Mouse (Mus musculus) activated CD4-positive, CD25-positive, alpha-beta regulatory T cell, adult 4 months (primary cell): ENCODE data around the gene Nfib. TPM values are rescaled to one million over a fixed set of nuclear protein-coding genes. Genes with fewer than 3 reads are reported as not detected.

Source experiments
- ATAC-seq: one replicate; pipeline ENCODE4 v1.8.0; 2017
- polyA plus RNA-seq, 2 experiments: library from polyadenylated mRNA; unstranded; fragments of 100-300 nt; shearing (Covaris generic); gene quantifications; one replicate each; pipeline ENCODE4 v1.2.1; 2017

Gene Nfib
- polyA plus RNA-seq, 2 experiments from 2014 or later = 0.09 to 1.1 TPM

DNA sequence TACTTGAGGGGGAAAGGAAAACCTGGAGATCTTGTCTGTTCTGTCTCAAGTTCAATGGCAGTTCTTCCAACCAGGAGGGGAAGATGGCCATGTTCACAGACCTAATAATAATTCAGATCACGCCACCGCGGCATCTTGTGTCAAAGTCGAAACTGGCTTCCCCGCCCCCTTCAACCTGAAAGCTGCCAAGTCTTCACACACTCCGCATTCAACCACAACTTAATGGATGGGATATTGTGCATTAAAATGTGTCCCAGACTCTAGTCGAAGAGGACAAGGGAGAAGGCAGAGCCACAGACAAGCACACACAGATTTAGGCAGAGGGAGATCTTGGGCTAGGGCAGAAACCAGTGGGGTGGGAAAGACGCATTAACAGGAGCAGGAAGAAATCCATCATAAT lies 194.0 kb downstream of the Nfib start:
- no peak for ATAC-seq

DNA sequence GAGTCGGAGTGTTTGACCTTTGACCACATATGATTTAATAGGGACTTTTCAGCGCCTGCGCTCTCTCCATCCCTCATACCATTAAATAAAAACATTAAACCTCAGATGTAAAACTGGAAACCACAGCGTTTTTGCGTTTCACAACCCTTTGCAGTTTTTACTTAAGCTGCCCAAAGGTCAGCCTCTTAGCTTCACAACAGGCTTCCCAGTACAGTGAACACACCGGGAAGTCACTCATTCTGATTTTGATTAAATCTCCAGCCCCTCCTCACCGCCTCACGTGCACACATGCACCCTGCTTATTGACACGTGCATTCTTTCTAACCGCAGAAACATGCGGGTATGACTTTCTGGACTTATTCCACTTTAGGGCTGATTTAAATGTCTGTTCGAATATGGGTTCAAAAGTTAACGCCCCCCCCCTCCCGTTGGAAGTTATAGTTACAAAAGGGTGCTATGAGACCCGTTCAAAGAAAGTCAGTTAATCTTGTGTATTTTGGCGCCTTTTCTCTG lies 194.5 kb downstream of the Nfib start:
- no peak for ATAC-seq

DNA sequence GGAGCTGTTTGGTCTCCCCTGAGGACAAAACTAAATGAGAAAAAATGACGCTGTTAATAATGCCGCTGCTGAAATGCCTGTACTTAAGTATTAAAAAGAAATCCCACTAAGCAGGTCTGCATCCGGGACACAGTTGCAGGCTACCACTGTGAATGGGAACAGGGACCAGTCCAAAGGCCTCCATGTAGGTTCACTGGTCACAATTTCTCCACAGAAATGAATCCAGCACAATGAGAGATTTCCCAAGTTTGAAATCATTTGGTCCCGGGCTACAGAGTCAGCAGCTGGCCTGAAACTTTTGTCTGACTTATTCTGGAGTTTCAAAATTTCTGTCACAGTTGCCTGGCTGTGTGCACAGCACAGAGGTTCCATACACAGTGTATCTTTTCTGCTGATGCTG lies 195.8 kb downstream of the Nfib start:
- ATAC-seq = no peak

DNA sequence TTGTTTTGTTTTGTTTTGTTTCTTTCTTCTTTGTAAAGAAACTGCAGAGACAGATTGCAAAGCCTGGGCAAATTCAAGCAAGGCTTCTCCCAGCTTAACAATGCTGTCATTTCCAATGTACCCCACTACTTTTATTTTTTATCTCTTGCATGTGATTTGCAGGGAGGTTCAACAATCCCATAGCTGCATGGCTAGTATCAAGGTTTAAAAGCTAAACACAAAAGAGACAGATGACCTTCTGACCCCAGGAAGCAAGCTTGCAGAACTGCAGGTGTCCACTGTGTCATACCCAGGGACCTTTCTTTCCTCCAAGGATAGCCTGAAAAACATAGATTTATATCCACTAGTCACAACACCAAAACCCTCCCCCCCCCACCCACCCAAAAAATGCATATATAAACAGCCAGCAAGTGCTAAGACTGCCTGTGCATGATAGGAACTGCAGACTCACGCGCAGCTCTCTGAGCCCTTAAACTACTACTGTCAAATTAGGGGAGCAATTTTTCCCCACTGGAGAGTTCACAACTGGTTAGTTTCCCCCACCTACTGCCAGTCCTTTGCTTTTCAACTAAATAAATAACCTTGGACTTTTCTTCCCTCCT lies 196.3 kb downstream of the Nfib start:
- no peak for ATAC-seq

DNA sequence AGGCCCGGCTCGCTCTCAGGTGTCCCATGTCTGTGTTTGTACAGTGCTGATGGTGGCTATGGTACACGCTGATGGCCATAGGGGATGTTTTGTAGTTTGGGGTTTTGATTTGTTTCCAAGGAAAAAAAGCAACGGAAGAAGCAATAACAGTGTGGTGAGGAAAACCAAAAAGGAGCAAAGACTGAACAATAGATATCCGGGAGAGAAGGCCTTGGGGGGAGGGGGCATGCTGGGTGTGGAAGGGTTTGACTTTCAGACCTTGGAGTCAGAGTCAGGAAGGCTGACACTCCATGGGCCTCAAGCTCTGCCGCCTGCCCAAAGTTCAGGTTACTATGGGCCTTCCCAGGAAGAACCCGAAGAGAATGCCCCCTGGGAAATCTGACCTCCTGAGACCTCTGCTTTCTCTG lies 197.3 kb downstream of the Nfib start:
- no peak for ATAC-seq

DNA sequence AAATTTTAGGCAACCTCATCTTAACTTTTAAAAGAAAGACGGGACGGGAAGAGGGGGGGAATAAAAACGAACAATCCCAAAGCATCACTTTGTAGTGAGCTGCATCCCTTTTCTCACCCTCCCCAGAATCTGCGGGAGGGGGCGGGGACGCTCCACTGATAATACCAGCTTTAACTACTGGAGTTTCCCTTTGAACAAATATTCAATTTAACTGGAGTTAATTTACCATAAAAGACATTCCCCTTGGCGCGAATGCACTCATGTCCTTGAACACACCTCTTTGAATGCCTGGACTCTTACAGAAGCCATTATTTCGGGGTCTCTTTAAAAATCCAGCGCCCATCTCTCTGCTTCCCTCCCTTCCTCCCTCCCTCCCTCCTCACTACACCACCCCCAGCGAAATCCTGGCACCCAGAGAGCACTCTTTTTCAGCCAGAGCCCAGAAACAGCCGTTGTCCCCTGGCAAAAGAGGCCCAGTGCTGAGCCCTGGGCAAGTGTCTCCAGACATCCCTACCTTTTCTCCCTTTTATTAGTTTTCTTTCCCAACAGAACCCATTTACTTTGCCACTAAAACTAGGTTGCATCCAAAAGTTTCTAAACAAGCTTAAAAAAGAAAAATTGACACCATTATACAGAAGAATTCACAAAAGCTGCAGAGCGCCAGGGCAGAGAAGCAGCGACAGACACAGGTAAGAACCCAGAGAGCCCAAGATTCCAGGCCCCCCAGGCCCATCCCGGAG lies 197.8 kb downstream of the Nfib start:
- no peak for ATAC-seq

DNA sequence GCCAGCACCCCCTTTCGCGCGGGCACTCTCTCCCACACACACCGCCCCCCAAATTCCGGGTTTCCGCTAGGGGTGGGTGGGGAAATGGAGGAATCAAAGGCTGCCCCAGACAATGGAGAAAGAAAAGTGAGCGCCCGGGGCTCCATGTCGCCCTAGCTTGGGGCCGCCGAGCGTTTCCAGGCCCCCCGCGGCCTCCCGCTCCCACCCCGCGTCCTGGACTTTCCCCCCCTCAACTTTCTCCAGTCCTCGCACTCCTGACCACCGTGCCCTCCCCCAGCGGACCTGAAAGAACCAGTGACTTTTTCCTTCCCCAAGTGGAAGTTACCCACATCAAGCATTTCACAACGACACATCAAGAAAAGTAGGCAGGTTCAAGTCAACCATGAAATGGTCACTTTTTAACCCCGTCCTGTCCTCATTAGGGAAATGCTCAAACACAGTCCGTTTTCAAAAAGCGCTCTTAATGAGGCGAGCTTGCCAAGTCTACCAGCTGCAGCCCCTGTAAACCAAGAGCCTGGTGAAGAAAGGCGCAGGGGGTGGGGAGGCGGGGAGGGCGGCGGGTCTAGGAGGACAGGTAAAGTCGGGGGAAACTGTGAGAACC lies 198.7 kb downstream of the Nfib start:
- ATAC-seq = no peak

DNA sequence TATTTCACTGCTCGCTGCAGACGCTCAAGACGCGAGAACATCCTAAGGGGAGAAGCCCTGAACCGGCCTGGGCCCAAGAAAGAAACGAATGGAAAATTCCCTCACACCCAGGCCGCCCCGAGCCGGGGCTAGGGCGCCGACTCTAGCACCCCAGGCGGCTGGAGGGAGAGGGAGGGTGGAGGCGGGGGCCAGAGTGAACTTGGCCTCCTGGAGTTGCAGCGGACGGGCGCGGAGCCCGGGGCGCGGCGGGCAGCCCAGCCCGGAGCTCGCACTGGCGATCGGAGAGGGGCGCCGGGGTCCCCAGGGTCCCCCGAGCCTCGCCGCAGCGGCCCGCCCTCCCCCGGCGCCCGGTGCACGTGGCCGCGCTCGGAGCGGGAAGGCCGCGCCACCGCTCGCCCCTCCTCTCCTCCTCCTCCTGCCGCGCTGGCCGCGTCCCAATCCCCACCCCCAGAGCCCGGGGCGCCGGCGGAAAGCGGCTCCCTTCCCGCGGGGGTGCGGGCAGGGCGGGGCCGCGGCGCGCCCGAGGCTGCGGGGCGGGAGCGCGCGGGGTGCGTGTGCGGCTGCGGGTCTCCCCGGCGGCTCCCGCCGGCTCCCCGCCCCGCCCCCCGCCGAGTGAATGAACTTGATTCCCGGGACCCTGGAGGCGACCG lies 199.3 kb downstream of the Nfib start:
- no peak for ATAC-seq

DNA sequence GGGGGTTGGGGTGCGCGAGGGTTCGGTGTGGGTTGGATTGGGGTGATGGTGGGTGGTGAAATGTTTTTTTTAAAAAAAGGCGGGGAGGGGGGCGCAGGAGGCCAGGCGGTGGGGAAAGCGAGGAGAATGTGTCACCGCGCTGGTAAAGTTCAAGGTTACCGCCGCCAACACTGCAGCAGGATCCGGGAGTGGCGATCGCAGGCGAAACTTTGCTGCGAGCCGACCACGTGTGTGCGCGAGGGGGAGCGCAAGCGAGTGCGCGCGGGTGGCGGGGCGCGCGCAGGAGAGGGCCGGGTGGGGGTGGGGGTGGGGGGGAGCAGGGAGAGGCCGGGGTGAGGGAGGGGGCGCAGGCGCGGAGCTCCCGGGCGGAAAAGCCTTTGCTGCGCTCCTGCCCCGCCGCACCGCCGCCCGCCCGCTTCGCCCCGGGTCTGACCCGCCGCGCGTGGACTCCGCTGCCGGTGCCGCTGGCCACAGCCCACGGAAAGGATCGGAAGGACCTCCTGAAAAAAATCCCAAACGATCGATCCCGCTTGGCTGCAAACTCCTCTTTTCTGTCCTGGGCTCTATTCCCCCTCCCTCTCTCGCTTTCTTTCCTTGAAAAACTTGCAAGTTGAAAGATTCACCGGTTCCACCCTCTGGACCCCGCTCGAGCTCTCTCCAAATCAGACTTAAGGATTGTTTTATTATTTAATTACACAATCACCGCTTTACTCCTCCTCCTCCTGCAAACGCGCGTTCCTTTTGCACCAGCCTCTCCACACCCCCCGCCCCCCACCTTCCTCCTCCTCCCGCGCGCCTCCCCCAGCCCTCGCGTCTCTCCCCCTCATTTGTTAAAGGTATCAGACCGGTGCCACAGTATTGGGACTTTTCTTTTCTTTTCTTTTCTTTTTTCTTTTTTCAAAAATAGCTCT lies 200.2 kb downstream of the Nfib start:
- no peak for ATAC-seq

DNA sequence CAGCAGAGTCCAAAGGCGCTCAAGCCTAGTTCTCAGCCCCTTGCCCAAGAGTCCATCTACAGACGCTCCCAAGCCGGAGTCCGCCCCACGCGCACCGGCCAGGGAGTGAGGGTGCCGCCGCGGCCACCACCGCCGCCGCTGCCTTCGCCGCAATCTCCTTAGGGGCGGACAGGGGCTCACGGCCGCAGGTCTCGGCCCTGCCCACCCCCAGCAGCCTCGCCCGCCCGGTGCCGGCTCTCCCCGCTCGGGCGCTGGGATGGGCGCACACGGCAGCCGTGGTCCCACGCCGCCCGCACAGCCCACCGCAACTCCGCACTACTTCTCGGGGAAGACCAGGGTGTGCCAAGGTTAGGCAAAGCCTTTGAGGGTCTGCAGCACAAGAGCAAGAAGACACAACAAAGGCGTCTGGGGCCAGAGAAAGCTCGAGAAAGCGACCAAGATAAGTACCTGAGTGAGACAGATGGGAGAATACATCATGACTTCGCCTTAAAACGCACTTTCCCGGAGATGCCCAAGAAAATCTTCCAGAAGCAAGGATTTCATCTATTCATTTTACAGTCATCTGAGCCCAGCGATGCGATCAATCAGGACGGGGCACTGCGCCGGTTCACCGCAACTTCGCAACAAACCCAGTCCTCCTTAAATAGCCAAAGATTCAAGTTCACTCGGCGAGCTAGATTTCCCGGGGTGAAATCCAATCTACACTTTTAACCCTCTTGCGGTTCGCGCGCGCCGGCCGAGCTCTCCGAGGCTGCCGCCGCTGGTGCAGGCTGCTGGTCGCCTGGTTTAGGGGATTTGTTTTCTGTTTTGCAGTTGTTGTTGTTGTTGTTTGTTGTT lies 201.0 kb downstream of the Nfib start:
- ATAC-seq = no peak

DNA sequence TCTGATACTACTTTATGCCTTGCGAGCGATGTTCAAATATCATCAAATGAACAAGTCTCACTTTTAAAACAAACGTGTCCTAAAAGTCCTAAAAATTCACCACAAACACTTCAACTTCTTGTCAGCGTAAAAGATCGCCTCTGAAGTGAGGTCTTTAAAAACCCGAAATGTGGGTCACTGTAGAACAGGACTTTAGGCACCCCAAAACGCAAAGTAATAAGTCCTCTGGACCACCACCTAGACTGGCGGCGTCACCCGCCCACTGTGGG lies 201.6 kb downstream of the Nfib start:
- no peak for ATAC-seq

DNA sequence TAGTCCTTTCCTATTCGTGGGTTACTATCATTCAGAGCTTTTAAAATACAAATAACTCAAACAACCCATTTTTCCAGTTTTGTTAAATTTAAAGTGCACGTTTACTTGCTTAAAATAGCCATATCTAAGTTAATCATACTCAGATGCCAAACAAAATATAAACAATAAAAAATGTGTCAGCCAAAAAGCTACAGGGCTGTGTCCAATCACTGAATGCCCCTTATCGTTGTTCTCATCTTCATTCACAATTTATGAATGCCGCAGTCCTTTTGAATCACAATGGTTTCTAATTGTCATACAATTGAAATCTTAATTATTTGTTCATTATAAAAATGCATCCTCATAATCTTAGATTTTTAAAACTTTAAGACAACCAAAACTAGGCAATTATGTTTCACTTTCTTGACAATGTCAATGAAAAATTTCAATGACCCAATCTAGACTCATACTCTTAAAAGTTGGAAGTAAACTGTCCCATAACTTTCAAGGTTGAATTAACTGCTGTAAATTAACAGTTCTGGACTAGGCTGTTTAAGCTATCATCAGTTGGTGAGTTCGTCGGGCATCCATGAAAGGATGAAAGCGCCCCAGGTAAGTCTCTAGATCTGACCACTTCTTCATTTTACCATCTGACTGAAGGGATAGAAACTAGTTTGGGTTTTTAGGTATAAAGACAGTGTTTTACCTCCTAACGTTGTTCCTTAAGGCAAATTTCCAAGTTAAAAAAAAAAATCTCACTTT lies 202.1 kb downstream of the Nfib start:
- ATAC-seq = no peak

DNA sequence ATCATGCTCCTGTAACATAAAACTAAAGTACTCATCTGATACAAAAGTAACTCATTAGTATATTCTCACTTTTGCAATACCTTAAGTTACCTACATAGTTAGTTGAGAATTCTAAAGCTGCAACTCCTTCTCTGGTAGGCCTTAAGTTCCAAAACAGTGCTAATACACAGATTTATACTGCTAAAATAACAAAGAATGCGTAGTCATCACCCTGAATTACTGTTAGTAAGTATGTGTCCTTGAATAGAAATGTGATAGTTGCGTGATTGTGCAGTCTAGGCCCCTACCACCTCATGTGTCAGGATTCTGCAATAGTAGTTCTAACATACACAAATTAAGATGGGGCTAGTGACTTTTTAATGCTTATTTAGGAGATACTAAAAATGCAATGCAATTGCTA lies 202.9 kb downstream of the Nfib start:
- ATAC-seq = no peak

DNA sequence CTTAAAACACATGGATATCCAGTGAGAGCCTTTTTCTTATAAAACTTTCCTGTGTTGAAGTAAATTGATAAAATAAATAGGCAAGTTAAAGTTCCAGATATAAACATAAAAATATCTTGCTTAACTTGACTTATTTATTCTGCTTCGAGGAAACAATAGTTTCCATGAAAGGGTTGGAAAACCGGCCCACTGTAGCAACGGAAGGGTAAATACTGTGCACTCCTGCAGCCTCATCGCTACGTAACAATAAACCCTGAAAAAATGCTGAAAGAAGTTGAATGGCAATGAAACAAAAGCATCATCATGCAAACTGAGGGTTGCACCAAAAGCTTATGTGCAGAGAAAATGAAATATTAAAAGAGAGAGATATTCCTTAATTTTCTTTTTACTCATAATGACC lies 203.5 kb downstream of the Nfib start:
- ATAC-seq = no peak

DNA sequence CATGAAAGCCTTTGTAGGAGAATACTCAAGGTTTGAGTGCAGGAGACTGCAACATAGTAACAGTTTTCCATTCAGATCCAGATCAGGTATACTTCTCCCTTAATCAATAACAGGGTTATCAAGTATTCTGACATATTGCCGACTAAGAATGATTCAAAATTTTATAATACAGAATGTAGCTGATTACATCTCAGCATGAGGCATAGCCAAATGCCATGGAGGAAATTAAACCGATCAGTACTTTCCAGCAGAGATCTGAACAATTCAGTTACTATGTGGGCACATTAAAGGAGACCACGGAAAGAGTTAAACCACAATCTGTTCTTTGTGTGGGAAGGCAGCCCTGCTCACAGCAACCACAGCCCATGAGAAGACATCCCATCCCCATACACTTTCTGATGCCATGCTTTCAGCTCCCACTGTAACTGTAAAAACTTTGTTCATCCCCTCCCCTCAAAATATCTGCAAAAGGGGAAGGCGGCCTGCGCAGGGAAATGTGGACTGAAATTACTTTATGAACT lies 204.9 kb downstream of the Nfib start:
- ATAC-seq = no peak

DNA sequence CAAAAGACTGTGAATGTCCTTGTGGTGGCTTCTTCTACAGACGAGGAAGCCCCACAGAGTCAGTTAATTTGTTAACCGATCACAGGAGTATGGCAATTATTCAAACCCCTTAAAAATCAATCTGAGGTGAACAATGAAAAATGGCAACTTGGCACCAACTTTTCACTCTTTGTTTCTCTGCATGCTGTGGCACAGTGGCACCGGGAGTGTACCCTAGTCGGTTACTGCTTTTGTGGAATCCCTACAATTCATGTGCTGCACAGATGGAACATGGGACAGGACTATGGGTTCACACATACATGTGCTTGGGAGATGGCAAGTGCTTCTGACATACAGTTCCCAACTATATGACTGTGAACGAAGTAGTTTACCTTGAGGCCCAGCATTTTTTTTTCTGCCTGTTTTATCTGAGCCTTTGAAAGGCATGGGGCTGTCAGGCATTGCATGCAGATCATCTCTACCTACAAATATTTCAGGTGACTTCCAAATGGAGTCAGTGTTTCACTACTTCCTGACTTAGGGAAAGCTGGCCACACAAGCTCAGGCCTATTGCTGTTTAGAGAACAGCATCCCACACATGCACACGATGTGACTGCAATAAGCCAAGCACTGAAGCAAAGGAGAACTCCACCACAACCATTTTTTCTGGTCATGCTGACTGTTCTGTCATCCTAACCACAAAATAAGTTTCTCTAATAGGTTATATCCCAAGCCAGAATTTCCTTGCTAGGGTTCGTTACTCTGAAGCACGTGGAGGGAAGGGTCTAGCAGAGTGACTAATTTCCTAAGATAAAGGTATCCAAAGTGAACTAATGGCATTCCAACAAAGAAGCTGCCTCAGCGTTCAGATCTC lies 205.6 kb downstream of the Nfib start:
- ATAC-seq = no peak

DNA sequence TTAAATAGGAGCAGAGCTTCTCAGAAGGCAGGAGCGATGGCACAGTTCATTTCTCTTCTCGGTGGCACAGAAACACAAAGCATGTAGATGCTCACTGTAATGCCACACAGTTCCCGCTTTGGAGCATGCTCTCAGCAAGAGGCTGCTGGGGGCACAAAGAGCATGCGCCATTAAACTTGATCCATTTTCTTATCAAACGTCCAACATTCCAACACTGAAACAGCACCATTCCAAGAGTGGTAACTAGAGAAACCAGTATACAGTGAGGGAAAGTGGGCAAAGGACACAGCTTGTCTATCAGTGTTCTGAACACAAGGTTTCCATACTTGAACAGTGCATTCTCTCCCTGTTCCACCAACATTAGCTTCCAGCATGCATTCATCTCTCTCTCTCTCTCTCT lies 206.3 kb downstream of the Nfib start:
- ATAC-seq = no peak

DNA sequence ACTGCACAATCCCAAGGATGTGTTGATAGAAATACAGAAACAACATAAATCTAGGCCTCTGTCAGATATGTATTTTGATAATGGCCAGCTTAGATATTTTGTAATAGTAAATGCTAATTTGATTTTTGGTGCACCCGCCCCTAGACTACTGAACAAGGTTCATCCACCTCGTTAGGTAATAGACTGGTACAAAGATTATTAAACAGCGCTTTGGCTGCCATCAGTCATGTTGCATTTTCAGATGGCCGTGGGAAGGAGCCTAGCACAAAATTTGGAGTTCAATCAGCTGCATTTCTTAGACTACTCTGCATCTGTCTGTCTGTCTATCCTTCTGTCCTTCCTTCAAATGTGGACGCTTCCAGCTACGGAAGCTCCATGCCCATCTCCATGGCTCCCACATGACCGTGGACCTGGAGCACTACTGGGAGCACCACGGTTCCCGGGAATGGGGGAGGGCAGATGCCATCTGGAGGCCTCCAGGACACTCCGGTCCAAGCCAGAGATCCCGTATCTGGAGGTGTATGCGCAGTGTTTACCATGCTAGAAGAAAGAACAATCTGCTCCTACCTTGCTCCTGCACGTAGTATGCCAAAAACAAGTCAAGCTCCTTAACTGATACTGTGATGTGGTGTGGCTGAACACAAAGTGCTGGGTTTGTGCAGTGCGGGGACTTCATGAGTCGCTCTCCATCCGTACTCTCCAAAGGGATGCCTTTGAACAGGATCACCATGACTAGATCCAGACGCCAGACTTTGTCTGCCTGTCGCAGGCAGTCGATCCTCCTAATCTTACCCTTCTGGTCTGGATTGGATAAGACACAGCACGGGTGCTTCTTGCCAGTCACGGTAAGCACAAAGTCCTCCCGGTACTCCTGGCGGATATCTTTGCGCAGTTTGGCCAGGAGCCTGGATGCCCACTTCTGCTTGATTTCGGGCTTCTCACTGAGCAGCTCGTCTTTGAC lies 207.6 kb downstream of the Nfib start:
- no peak for ATAC-seq

DNA sequence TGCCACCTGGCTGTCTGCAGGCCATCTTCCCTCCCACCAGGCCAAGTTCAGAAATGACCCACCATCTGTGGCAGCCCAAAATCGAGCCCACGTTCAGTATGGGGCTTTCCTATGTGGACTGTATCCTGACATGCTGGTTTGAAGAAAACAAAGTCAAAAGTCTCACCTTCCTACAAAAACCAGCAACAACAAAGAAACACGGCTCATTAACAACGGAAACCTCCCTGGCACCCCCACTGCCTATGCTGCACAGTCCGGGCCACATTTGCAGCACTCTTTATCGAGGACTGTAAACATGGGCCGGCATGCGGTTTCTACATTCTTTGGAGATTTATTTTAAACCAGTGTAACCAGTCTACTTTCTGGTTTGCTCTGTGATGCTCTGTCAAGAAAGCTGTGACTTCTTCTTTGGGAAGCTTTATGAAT lies 208.4 kb downstream of the Nfib start:
- no peak for ATAC-seq
